Mouse (Mus musculus) lung, embryonic 14.5 days (tissue): ENCODE data around the gene Lctl. TPM values are rescaled to one million over a fixed set of nuclear protein-coding genes. Genes with fewer than 3 reads are reported as not detected.

Source experiments
- ATAC-seq: fragments of 200-750 bp; cut with Nextera tagmentation; 2 replicates; pipeline ENCODE4 v1.8.0; 2017; ENCODE audit warnings: mild to moderate bottlenecking, moderate TSS enrichment, moderate library complexity; ENCODE audit not compliant: insufficient read depth
- DNase-seq: peaks from one replicate; pipeline ENCODE4 v3.0.0-alpha.2; 2015
- H3K27ac ChIP-seq: fragments of 300-500 bp; sonication (generic); 2 replicates; pipeline ENCODE4 v1.5.1; 2014; ENCODE audit warnings: low read depth, mild to moderate bottlenecking, moderate library complexity
- H3K27me3 ChIP-seq: fragments of 300-500 bp; sonication (generic); 2 replicates; pipeline ENCODE4 v1.6.1; 2014; ENCODE audit warnings: low read length, control low read depth; ENCODE audit not compliant: insufficient read depth
- H3K36me3 ChIP-seq: fragments of 300-500 bp; sonication (generic); 2 replicates; pipeline ENCODE4 v1.6.1; 2014; ENCODE audit warnings: control low read depth; ENCODE audit not compliant: insufficient read depth
- H3K4me1 ChIP-seq: fragments of 300-500 bp; sonication (generic); 2 replicates; pipeline ENCODE4 v1.6.1; 2014; ENCODE audit warnings: antibody characterized with exemption, control low read depth; ENCODE audit not compliant: insufficient read depth
- H3K4me2 ChIP-seq: fragments of 300-500 bp; sonication (generic); 2 replicates; pipeline ENCODE4 v1.6.1; 2014; ENCODE audit warnings: mild to moderate bottlenecking
- H3K4me3 ChIP-seq: fragments of 300-500 bp; sonication (generic); 2 replicates; pipeline ENCODE4 v1.5.1; 2014; ENCODE audit warnings: low read depth, low read length
- H3K9ac ChIP-seq: fragments of 300-500 bp; sonication (generic); 2 replicates; pipeline ENCODE4 v1.6.1; 2014
- H3K9me3 ChIP-seq: fragments of 300-500 bp; sonication (generic); 2 replicates; pipeline ENCODE4 v1.6.1; 2016; ENCODE audit warnings: low read depth, low read length, control low read depth
- CTCF ChIP-seq: IDR thresholded peaks from 2 replicates; pipeline ENCODE4 v1.5.1; 2016; ENCODE audit warnings: antibody characterized with exemption, low read depth
- WGBS: fragments of 180-500 bp; shearing (Covaris S2); extraction: QIAGEN DNeasy Blood & Tissue Kit; methylation state at CpG from one replicate; pipeline ENCODE4 v1.1.7; 2014; 5-methylcytosine and 5-hydroxymethylcytosine counted together
- polyA plus RNA-seq: library from polyadenylated mRNA; unstranded; fragments of >200 nt; fragmentation: Nextera tagmentation; extraction: Ambion mirVana; gene quantifications from 2 replicates; pipeline ENCODE4 v1.2.1, GENCODE M21; 2014

The Lctl gene
- polyA plus RNA-seq, 1 experiment from 2014 or later, result 0.13 TPM

DNA sequence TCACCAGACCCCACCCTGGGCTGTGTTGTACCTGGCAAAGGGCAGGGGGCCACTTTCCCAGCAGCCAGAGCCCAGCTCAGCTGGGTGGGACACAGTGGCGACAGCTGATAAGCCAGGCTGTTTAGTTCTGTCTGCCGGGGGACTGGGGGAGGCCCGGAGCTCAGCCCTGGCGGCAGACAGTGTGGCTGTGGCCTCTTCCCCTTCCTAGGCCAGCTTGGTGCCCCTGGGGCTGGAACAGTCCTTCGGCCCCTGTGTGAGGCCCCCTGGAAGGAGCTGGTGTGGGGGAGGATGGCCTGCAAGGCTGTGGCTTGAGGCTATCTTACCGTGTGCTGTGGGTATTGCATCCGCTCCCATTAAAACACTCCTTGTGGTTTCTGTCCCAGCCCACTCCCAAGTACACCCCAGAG lies 38.6 kb upstream of the Lctl start:
- WGBS, result 16% methylated on average over 7 of the region's 7 CpGs

DNA sequence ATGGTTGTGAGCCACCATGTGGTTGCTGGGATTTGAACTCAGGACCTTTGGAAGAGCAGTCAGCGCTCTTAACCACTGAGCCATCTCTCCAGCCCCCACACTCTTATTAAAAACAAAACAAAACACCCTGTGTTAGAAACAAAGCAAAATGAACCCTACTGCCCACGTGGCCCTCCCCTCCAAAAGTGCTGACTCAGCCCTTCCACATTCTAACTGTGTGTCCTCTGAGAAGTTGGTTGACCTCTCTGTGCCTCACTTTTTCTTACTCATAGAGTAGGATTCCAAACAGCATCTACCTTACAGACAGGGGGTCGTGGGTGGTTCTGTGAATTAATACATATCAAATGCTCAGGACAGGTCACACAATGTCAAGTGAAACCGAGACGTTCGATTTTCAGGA lies 37.0 kb upstream of the Lctl start:
- no peak overlapping the region for H3K9ac ChIP-seq
- DNase-seq, result no peak
- H3K4me2 ChIP-seq, result no peak overlapping the region
- no peaks in the 10 kb centered on the region for H3K9me3 ChIP-seq
- 72% methylated on average over 6 of the region's 6 CpGs for WGBS
- TF ChIP-seq CTCF, result no peak
- H3K4me1 ChIP-seq, result peaks cover 18% of the 10 kb centered on the region
- H3K36me3 ChIP-seq, result no peaks in the 10 kb centered on the region
- ATAC-seq, result no peak
- H3K4me3 ChIP-seq, result no peak overlapping the region
- H3K27ac ChIP-seq, result no peak overlapping the region
- H3K27me3 ChIP-seq, result no peaks in the 10 kb centered on the region

More for the DNA sequence above, 38.6 kb upstream of the Lctl start:
- Histone ChIP-seq H3K9ac (no peak overlapping the region), H3K4me2 (no peak overlapping the region), H3K27me3 (no peaks in the 10 kb centered on the region), H3K27ac (peak overlapping the region; percentile 58), H3K36me3 (no peaks in the 10 kb centered on the region), H3K4me3 (no peak overlapping the region), H3K9me3 (no peaks in the 10 kb centered on the region), H3K4me1 (peaks cover 10% of the 10 kb centered on the region; the same call in 1 of the 2 replicates)
- no peak for TF ChIP-seq CTCF
- ATAC-seq, result peak; percentile 62
- DNase-seq, result no peak

DNA sequence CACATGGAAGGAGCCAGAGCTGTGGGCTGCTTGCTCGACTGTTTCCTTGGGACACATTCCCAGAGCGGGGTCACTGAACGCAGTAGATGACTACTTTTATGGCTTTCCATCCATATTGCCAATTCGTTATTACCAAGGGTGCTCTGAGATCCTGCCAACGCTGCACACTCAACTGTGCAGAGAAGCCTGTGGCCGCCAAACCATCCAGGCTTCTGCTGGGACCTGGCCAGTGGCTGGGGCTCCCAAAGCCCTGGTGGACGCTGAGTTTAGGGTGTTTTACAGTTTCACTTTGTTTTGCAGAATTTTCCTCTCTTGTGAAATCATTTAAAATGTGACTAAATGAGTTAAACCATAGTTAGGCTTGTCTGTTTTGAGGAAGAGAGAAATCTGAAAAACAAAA lies 32.7 kb upstream of the Lctl start:
- Histone ChIP-seq H3K4me1 (peaks cover 15% of the 10 kb centered on the region), H3K27ac (peak overlapping the region; percentile 92), H3K9ac (peak overlapping the region; percentile 69), H3K4me2 (peak overlapping the region; percentile 77), H3K4me3 (peak overlapping the region; percentile 40), H3K36me3 (no peaks in the 10 kb centered on the region), H3K9me3 (no peaks in the 10 kb centered on the region), H3K27me3 (no peaks in the 10 kb centered on the region)
- WGBS, result 33% methylated on average over 7 of the region's 7 CpGs
- no peak for TF ChIP-seq CTCF
- DNase-seq (peak; percentile 49), ATAC-seq (no peak)

DNA sequence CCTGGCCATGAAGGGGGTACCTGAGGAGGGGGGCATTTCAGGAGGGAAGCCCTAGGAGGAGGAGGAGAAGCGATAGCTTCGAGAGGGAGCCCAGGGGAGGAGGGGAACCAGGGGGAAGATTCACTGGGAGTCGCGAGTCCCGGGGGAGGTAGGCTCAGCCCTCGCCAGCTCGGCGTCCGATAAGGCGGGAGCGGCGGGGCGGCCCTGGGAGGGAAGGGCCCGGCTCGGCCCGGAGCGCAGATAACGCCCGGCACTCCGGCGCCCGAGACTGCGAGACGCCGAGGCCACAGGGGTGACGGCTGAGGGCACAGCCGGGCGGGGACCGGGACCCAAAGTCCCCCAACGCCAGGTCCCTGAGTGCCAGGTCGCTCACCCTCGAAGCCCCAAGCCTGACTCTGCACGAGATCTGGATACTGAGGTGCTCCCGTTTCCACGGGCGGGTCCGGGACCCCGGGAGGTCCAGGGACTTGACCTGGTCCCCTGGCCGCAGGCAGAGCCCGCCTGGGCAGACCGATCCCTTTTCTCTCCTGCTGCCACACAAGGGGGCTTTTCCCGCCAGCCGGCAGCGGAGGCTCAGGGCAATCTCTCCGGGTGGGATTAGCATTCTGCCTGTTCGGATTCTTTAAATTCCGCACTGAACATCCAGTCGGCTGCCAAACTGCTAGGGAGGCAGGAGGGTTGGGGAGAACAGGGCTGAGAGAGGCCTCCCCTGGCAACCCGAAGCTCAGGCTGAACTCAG lies 32.1 kb upstream of the Lctl start:
- peak overlapping the region; percentile 77 for H3K4me2 ChIP-seq
- H3K4me1 ChIP-seq, result peaks cover 15% of the 10 kb centered on the region
- H3K27ac ChIP-seq, result peak overlapping the region; percentile 92
- no peak for TF ChIP-seq CTCF
- H3K36me3 ChIP-seq, result no peaks in the 10 kb centered on the region
- H3K4me3 ChIP-seq, result peak overlapping the region; percentile 40
- no peaks in the 10 kb centered on the region for H3K27me3 ChIP-seq
- no peaks in the 10 kb centered on the region for H3K9me3 ChIP-seq
- peak; percentile 54 for ATAC-seq
- peak; percentile 83 for DNase-seq
- H3K9ac ChIP-seq, result peak overlapping the region; percentile 69
- 2% methylated on average over 49 of the region's 49 CpGs for WGBS

DNA sequence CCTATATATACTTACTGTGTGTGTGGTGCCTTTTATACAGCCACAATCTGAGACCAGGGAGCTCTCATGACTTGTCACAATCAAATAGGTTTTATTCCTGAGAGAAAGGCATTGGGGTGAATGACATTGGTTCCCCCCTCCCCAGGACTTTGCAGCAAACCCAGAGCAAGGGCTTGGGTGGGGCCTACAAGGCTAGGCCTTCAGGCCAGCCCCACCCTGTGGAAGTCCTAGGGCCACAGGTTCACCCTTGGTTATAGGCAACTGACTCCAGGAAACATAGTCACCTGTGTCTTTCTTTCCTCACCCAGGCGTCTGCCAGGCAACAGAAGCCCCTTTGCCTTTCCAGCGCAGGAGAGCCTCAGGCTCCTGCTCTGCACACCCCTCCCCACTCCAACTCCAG lies 31.0 kb upstream of the Lctl start:
- no peaks in the 10 kb centered on the region for H3K27me3 ChIP-seq
- no peak overlapping the region for H3K9ac ChIP-seq
- DNase-seq (no peak), ATAC-seq (no peak)
- H3K36me3 ChIP-seq, result no peaks in the 10 kb centered on the region
- peaks cover 15% of the 10 kb centered on the region for H3K4me1 ChIP-seq
- H3K27ac ChIP-seq, result peak overlapping the region; percentile 67
- H3K4me2 ChIP-seq, result no peak overlapping the region
- H3K9me3 ChIP-seq, result no peaks in the 10 kb centered on the region
- 51% methylated on average over 2 of the region's 2 CpGs for WGBS
- no peak for TF ChIP-seq CTCF
- no peak overlapping the region for H3K4me3 ChIP-seq

DNA sequence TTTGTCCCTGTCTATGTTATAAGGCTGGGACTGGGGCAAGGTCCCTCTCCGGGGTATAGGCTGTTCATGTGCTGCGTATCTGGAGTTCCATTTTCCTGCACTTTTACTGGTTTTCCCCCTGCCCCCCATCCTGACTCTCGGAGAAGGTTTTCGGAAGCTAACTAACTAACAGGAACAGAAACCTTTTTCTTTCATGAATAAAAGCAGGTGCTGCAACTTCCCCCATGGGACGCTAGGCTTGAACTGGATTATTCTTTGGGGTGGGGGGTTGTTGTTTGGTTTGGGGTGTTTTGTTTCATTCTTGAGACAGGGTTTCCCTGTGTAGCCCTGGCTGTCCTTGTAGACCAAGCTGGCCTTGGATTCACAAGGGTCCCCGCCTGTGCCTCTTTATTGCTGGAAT lies 30.4 kb upstream of the Lctl start:
- Histone ChIP-seq H3K27me3 (no peaks in the 10 kb centered on the region), H3K4me2 (no peak overlapping the region), H3K27ac (peak overlapping the region; percentile 67; the same call in 1 of the 2 replicates), H3K4me3 (no peak overlapping the region), H3K9ac (no peak overlapping the region), H3K9me3 (no peaks in the 10 kb centered on the region), H3K4me1 (peaks cover 15% of the 10 kb centered on the region), H3K36me3 (no peaks in the 10 kb centered on the region)
- WGBS, result 76% methylated on average over 6 of the region's 6 CpGs
- ATAC-seq (no peak), DNase-seq (no peak)
- TF ChIP-seq CTCF, result no peak

DNA sequence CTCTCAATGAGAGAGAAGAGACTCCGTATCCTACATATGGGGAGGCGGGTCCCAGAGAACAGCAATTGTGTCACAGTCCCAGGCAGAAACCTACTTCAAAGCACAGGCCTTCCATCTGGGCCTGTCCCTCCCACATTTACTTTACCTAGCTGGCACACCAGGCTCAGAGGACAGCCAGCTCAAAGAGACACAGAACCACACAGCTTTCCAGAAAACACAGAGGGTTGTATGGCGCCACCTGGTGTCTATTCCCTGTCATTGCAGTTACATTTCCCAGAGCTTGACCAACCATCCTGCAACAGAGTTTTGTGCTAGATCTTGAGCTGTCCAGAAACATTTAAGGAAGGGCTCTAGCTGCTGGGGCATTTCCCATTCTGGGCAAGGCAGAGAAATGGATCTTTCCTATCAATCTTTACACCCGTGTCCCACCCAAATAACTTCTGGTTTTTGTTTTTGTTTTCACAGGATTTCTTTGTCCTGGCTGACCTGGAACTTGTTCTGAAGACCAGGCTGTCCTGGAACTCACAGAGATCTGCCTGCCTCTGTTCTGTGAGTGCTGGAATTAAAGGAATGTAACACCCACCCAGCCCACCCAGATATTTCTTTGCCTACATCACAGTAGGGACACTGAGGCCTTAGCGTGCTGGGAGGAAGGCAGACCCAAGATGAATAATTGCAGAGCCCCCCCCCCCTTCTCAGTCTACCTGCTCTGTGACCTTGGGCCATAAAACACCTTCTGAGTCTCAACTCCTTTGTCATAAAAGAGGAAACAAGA lies 29.3 kb upstream of the Lctl start:
- peak; percentile 92 for DNase-seq
- ATAC-seq, result peak; percentile 41; the same call in 1 of the 2 replicates
- peaks cover 15% of the 10 kb centered on the region for H3K4me1 ChIP-seq
- H3K4me3 ChIP-seq, result no peak overlapping the region
- no peaks in the 10 kb centered on the region for H3K27me3 ChIP-seq
- H3K9ac ChIP-seq, result no peak overlapping the region
- H3K4me2 ChIP-seq, result no peak overlapping the region
- peak; percentile 99 for TF ChIP-seq CTCF
- 37% methylated on average over 5 of the region's 5 CpGs for WGBS
- H3K9me3 ChIP-seq, result no peaks in the 10 kb centered on the region
- H3K27ac ChIP-seq, result no peak overlapping the region
- no peaks in the 10 kb centered on the region for H3K36me3 ChIP-seq
